In genomic region chr14:68847609-68848008, GRCm38 (mm10) we compare ENCODE assay signal across 24 mouse cellular contexts.
A peak's percentile ranks its signal among the peaks of the same experiment; 100 is the strongest.
DNase-seq lines count a peak whose midpoint lies in the region; ATAC-seq lines count a peak whose summit lies in the region.
"Had no signal": no experiment of that assay in that cellular context is flagged by ENCODE, and none has a peak within 500 bp of the region (broad histone marks: within the 10 kb centered on the region; RNA-seq: fewer than 3 reads in every experiment).

No protein-coding gene starts in this region.

- H3K9me3 ChIP-seq in midbrain, embryonic 13.5 days = no peaks in the 10 kb centered on the region
- no peaks in the 10 kb centered on the region for H3K9me3 ChIP-seq in kidney, embryonic 15.5 days (replicated peaks)
- H3K9me3 ChIP-seq: heart, embryonic 13.5 days; limb, embryonic 12.5 days; liver, embryonic 13.5 days; lung, embryonic 15.5 days; neural tube, embryonic 13.5 days had no signal

- H3K27me3 ChIP-seq in midbrain, embryonic 13.5 days = no peaks in the 10 kb centered on the region
- H3K27me3 ChIP-seq in kidney, embryonic 15.5 days = no peaks in the 10 kb centered on the region
- H3K27me3 ChIP-seq: heart, embryonic 13.5 days; limb, embryonic 12.5 days; liver, embryonic 13.5 days; lung, embryonic 15.5 days; neural tube, embryonic 13.5 days had no signal

- no peak overlapping the region for H3K27ac ChIP-seq in midbrain, embryonic 13.5 days
- no peak overlapping the region for H3K27ac ChIP-seq in kidney, embryonic 15.5 days
- H3K27ac ChIP-seq: limb, embryonic 12.5 days; liver, embryonic 13.5 days; lung, embryonic 15.5 days; macrophage; neural tube, embryonic 13.5 days had no signal

- H3K9ac ChIP-seq in midbrain, embryonic 13.5 days (replicated peaks) = no peak overlapping the region
- no peak overlapping the region for H3K9ac ChIP-seq in kidney, embryonic 15.5 days
- H3K9ac ChIP-seq: heart, embryonic 13.5 days; limb, embryonic 12.5 days; liver, embryonic 13.5 days; lung, embryonic 15.5 days; neural tube, embryonic 13.5 days had no signal

- ATAC-seq in frontal cortex, adult (ENCODE audit: low TSS enrichment) = peak; percentile 85
- ATAC-seq in midbrain, embryonic 13.5 days = no peak
- no peak for ATAC-seq in kidney, embryonic 15.5 days (replicated peaks; ENCODE audit: low FRiP score)
- ATAC-seq: hindbrain, embryonic 16.5 days; intestine, embryonic 16.5 days had no signal

- H3K36me3 ChIP-seq in midbrain, embryonic 13.5 days = no peaks in the 10 kb centered on the region
- no peaks in the 10 kb centered on the region for H3K36me3 ChIP-seq in kidney, embryonic 15.5 days
- H3K36me3 ChIP-seq: heart, embryonic 13.5 days; limb, embryonic 12.5 days; liver, embryonic 13.5 days; lung, embryonic 15.5 days; neural tube, embryonic 13.5 days had no signal

- H3K4me3 ChIP-seq in midbrain, embryonic 13.5 days (replicated peaks) = no peak overlapping the region
- H3K4me3 ChIP-seq in kidney, embryonic 15.5 days (replicated peaks) = no peak overlapping the region
- H3K4me3 ChIP-seq: erythroblast, embryonic 14.5 days; heart, embryonic 13.5 days; limb, embryonic 12.5 days; liver, embryonic 13.5 days; lung, embryonic 15.5 days; neural tube, embryonic 13.5 days had no signal

- DNase-seq in frontal cortex, postnatal 14 days (ENCODE audit: low spot score in 2 of 2) = no peak
- peak; percentile 24 for DNase-seq in right cerebral cortex, adult 18-20 months
- DNase-seq in right cerebral cortex, postnatal 4 days = no peak
- peak; percentile 26 for DNase-seq in Muller cell, postnatal 12 days (ENCODE audit: inconsistent ontology term)
- DNase-seq: adrenal gland, postnatal 25 days; cerebellum, adult 18-20 months; cerebellum, postnatal 36 days; gastrocnemius, postnatal 14 days; heart, adult 18-20 months; heart, postnatal 4 days; liver, embryonic 13.5 days; thymus, adult 2 months had no signal

- H3K4me2 ChIP-seq in midbrain, embryonic 13.5 days (replicated peaks) = no peak overlapping the region
- no peak overlapping the region for H3K4me2 ChIP-seq in kidney, embryonic 15.5 days
- H3K4me2 ChIP-seq: heart, embryonic 13.5 days; limb, embryonic 12.5 days; liver, embryonic 13.5 days; lung, embryonic 15.5 days; midbrain, embryonic 11.5 days; neural tube, embryonic 13.5 days had no signal

- no peaks in the 10 kb centered on the region for H3K4me1 ChIP-seq in midbrain, embryonic 13.5 days (replicated peaks)
- no peaks in the 10 kb centered on the region for H3K4me1 ChIP-seq in kidney, embryonic 15.5 days
- H3K4me1 ChIP-seq: limb, embryonic 12.5 days; liver, embryonic 13.5 days; lung, embryonic 15.5 days; neural tube, embryonic 13.5 days had no signal

Comparison
In these comparisons a context has a peak if more than half of its experiments do, and no peak if none do; other contexts are left out.
1. DNase-seq: peak in right cerebral cortex, adult 18-20 months (single experiment) and Muller cell, postnatal 12 days (single experiment); none in frontal cortex, postnatal 14 days (0 of 2) and right cerebral cortex, postnatal 4 days (single experiment).